8 mouse cellular contexts compared by ENCODE assay signal in the genomic region with DNA sequence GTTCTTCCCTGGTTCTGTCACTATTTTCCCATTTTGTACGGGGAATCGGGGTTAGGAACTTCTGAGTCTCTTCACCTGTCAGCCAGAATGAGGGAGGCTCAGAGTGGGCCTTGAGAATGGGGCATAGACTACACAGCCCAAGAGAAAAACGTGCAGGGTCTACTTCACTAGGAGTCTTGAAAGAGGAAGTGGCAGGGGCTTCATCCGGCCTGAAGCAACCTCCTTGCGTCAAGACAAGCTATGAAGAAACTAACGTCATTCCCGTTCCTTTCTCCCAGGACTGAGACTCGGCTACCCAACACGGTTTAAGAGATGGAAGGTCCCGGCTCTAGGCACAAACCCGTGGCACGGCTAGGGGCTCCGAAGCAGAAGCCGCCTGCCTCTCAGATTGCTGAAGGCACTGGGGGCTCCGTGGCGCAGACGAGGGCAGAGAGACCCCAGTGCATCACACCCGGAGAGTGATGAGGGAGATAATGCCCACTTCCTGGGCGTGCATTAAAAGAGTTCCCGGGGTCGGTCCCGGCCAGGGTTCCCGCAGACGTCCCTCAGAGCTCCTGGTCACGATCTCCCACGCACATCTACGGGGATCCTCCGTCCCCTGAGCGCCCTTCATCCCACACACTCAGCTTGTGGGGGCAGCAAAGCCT. TPM values are rescaled to one million over a fixed set of nuclear protein-coding genes. Genes with fewer than 3 reads are reported as not detected.
DNase-seq lines count a peak whose midpoint lies in the region; ATAC-seq and TF ChIP-seq lines count a peak whose summit lies in the region.

No protein-coding gene starts in this region.

- peak overlapping the region; percentile 73 for H3K4me2 ChIP-seq in forebrain, embryonic 16.5 days (ENCODE audit: low read length)
- H3K4me2 ChIP-seq in limb, embryonic 15.5 days, result peak overlapping the region; percentile 68

- H3K9ac ChIP-seq in forebrain, embryonic 16.5 days (replicated peaks; ENCODE audit: low read depth, low read length), result peak overlapping the region; percentile 75
- peak overlapping the region; percentile 68 for H3K9ac ChIP-seq in limb, embryonic 15.5 days

- TF ChIP-seq CTCF in kidney, adult 2 months (conservative IDR thresholded peaks at IDR 0.05; ENCODE audit: insufficient read depth, insufficient read length, low read depth, low read length), result no peak

- peak overlapping the region; percentile 58 for H3K27ac ChIP-seq in kidney, adult 2 months (ENCODE audit: insufficient read depth, low read depth, low read length)
- H3K27ac ChIP-seq in forebrain, embryonic 16.5 days (ENCODE audit: low read length), result peak overlapping the region; percentile 68
- peak overlapping the region; percentile 98 for H3K27ac ChIP-seq in limb, embryonic 15.5 days

- H3K4me1 ChIP-seq in kidney, adult 2 months (ENCODE audit: control insufficient read depth, insufficient read depth, low read length), result no peaks in the 10 kb centered on the region
- H3K4me1 ChIP-seq in forebrain, embryonic 16.5 days (replicated peaks; ENCODE audit: control insufficient read depth, insufficient read depth, low read length), result peaks cover 26% of the 10 kb centered on the region
- H3K4me1 ChIP-seq in limb, embryonic 15.5 days, result peaks cover 30% of the 10 kb centered on the region

- 2% methylated on average over 29 of the region's 29 CpGs for WGBS in kidney, adult 2 months
- under 1% methylated on average over 29 of the region's 29 CpGs for WGBS in forebrain, embryonic 16.5 days
- under 1% methylated on average over 29 of the region's 29 CpGs for WGBS in limb, embryonic 15.5 days

- H3K27me3 ChIP-seq in kidney, adult 2 months (replicated peaks; ENCODE audit: control insufficient read depth, insufficient read depth, low read length), result no peaks in the 10 kb centered on the region
- no peaks in the 10 kb centered on the region for H3K27me3 ChIP-seq in forebrain, embryonic 16.5 days (replicated peaks; ENCODE audit: control insufficient read depth, insufficient read depth, low read length)
- H3K27me3 ChIP-seq in limb, embryonic 15.5 days, result no peaks in the 10 kb centered on the region

- peak; percentile 36 for DNase-seq in kidney, adult 2 months
- DNase-seq in kidney, postnatal 36 days, result no peak
- DNase-seq in T-cell, adult 2 months (ENCODE audit: low spot score), result peak; percentile 48
- DNase-seq in monocyte, adult 2 months (ENCODE audit: low read depth in 1 of 2, low spot score in 2 of 2), result peak; percentile 28 to 30
- DNase-seq in gastrocnemius, adult 18-20 months (ENCODE audit: low spot score), result no peak
- DNase-seq in layer of hippocampus, adult 9-11 months, result no peak

- peak; percentile 34 for ATAC-seq in forebrain, embryonic 16.5 days
- no peak for ATAC-seq in limb, embryonic 15.5 days (ENCODE audit: insufficient number of reproducible peaks, low FRiP score, low TSS enrichment, low read depth)

- H3K36me3 ChIP-seq in kidney, adult 2 months (ENCODE audit: control insufficient read depth, insufficient read depth, low read length), result no peaks in the 10 kb centered on the region
- H3K36me3 ChIP-seq in forebrain, embryonic 16.5 days (ENCODE audit: control insufficient read depth, insufficient read depth), result no peaks in the 10 kb centered on the region
- H3K36me3 ChIP-seq in limb, embryonic 15.5 days, result no peaks in the 10 kb centered on the region

- TF ChIP-seq POLR2A in kidney, adult 2 months (IDR thresholded peaks at IDR 0.05; ENCODE audit: low read depth, low read length), result no peak

- peak overlapping the region; percentile 67 for H3K4me3 ChIP-seq in kidney, adult 2 months (ENCODE audit: insufficient read depth, low read depth, low read length)
- peak overlapping the region; percentile 76 for H3K4me3 ChIP-seq in forebrain, embryonic 16.5 days (replicated peaks; ENCODE audit: low read length)
- peak overlapping the region; percentile 70 for H3K4me3 ChIP-seq in limb, embryonic 15.5 days

- H3K9me3 ChIP-seq in forebrain, embryonic 16.5 days (ENCODE audit: control insufficient read depth, low read length), result no peaks in the 10 kb centered on the region
- H3K9me3 ChIP-seq in limb, embryonic 15.5 days, result no peaks in the 10 kb centered on the region

RNA-seq across cellular contexts. Expression of gene Cfap43, which starts 0.5 kb away (rescaled TPM):
- polyA plus RNA-seq in kidney, adult 2 months (2012; rRNA removed), result 0.12 TPM in 1 of 2 replicates, not detected in the other
- 0.63 and 1.1 TPM in 2 replicates for polyA plus RNA-seq in forebrain, embryonic 16.5 days (2015; fragmentation: Nextera tagmentation; extraction: Ambion mirVana)
- polyA plus RNA-seq in limb, embryonic 15.5 days (2015; fragmentation: Nextera tagmentation; extraction: Ambion mirVana), result 0.34 and 0.47 TPM in 2 replicates
- total RNA-seq in gastrocnemius, adult 18-20 months (2021), result not detected

RNA-seq across cellular contexts. Expression of gene Itprip, which starts 0.5 kb away (rescaled TPM):
- polyA plus RNA-seq in kidney, adult 2 months (2012; rRNA removed), result 6.4 and 8.0 TPM in 2 replicates
- polyA plus RNA-seq in forebrain, embryonic 16.5 days (2015; fragmentation: Nextera tagmentation; extraction: Ambion mirVana), result 6.9 and 7.2 TPM in 2 replicates
- 23.0 and 24.3 TPM in 2 replicates for polyA plus RNA-seq in limb, embryonic 15.5 days (2015; fragmentation: Nextera tagmentation; extraction: Ambion mirVana)
- under 1 TPM; 0.50 to 0.90 TPM for total RNA-seq in gastrocnemius, adult 18-20 months (2021)

RNA-seq across cellular contexts. Expression of gene Cfap58, which starts 18.9 kb away (rescaled TPM):
- polyA plus RNA-seq in kidney, adult 2 months (2012; rRNA removed), result 0.05 TPM in 1 of 2 replicates, not detected in the other
- 0.27 and 0.33 TPM in 2 replicates for polyA plus RNA-seq in forebrain, embryonic 16.5 days (2015; fragmentation: Nextera tagmentation; extraction: Ambion mirVana)
- not detected in 2 replicates for polyA plus RNA-seq in limb, embryonic 15.5 days (2015; fragmentation: Nextera tagmentation; extraction: Ambion mirVana)
- total RNA-seq in gastrocnemius, adult 18-20 months (2021), result not detected

RNA-seq across cellular contexts. Expression of gene Gsto2, which starts 53.2 kb away (rescaled TPM):
- 2.6 and 2.7 TPM in 2 replicates for polyA plus RNA-seq in kidney, adult 2 months (2012; rRNA removed)
- 0.84 and 1.2 TPM in 2 replicates for polyA plus RNA-seq in forebrain, embryonic 16.5 days (2015; fragmentation: Nextera tagmentation; extraction: Ambion mirVana)
- polyA plus RNA-seq in limb, embryonic 15.5 days (2015; fragmentation: Nextera tagmentation; extraction: Ambion mirVana), result 1.1 and 1.3 TPM in 2 replicates
- under 1 TPM; 0.25 to 0.66 TPM for total RNA-seq in gastrocnemius, adult 18-20 months (2021)

Comparison
In these comparisons a context has a peak if more than half of its experiments do, and no peak if none do; other contexts are left out.
1. DNase-seq: peak in kidney, adult 2 months (single experiment), T-cell, adult 2 months (single experiment) and monocyte, adult 2 months (2 of 2); none in kidney, postnatal 36 days (0 of 2), gastrocnemius, adult 18-20 months (single experiment) and layer of hippocampus, adult 9-11 months (single experiment).
2. Peak in every context shown above with its lines, with median percentiles within 50 percentile points of each other: H3K27ac ChIP-seq and H3K4me3 ChIP-seq.